Mouse (Mus musculus) lung, postnatal 0 days (tissue): ENCODE results near the gene Lhpp.

Source experiments
- CTCF ChIP-seq: IDR thresholded peaks from 2 replicates; pipeline ENCODE4 v1.5.1; 2016; ENCODE audit warnings: antibody characterized with exemption, mild to moderate bottlenecking
- EP300 ChIP-seq: IDR thresholded peaks from 2 replicates; pipeline ENCODE4 v1.6.1; 2016; ENCODE audit warnings: antibody characterized with exemption, mild to moderate bottlenecking, control low read depth

- TF ChIP-seq CTCF (no peak), EP300 (no peak)
Measured at GRCm38 (mm10) chr7:132610468-132611318, at the start of gene Lhpp.
